Mouse (Mus musculus): Measurements from ENCODE around the gene Zfp273. TPM values are rescaled to one million over a fixed set of nuclear protein-coding genes. Genes with fewer than 3 reads are reported as not detected.
"Not testable (repeated sequence)": the region's sequence is repeated elsewhere in the genome, so short reads cannot be mapped to it uniquely, and the experiment has no call there.

Zfp273 gene
- total RNA-seq, 2 experiments from 2014 or later: 7.4 to 9.1 TPM

- no peak for DNase-seq
Measured at GRCm38 (mm10) chr13:67867899-67868298, 54.4 kb downstream of the Zfp273 start.

- DNase-seq: not testable (repeated sequence)
Measured at GRCm38 (mm10) chr13:67876049-67876698, 62.6 kb downstream of the Zfp273 start.

Other genes starting within 250 kb of the Zfp273 start
- 10 to 100 TPM in 1 of 2 experiments, 1 to 10 TPM in 1; 8.2 to 10.3 TPM for gene Zfp729b, start 204.0 kb upstream of the Zfp273 start, total RNA-seq (2021)
- 1 to 10 TPM in 1 of 2 experiments, under 1 TPM in 1; 0.20 to 1.8 TPM for gene Gm49345, start 176.0 kb upstream of the Zfp273 start, total RNA-seq (2021)
- gene Zfp729a, start 175.9 kb upstream of the Zfp273 start, total RNA-seq (2021): 1 to 10 TPM; 8.9 to 9.0 TPM
- 10 to 100 TPM; 23.5 to 28.6 TPM for gene Zfp738, start 126.7 kb upstream of the Zfp273 start, total RNA-seq (2021)
- gene Zfp65, start 84.6 kb upstream of the Zfp273 start, total RNA-seq (2021): 10 to 100 TPM; 12.5 to 14.6 TPM
- gene Zfp85, start 58.5 kb upstream of the Zfp273 start, total RNA-seq (2021): 1 to 10 TPM; 5.9 to 6.6 TPM
- 1 to 10 TPM; 4.3 to 5.5 TPM for gene Zfp493, start 34.0 kb upstream of the Zfp273 start, total RNA-seq (2021)
- 10 to 100 TPM; 12.7 to 14.2 TPM for gene Gm10037, start 17.4 kb downstream of the Zfp273 start, total RNA-seq (2021)
- gene BC048507, start 49.6 kb downstream of the Zfp273 start, total RNA-seq (2021): not detected